Mouse (Mus musculus) bone marrow, adult 2 months (tissue): ENCODE measurements around the gene Ube2d3.

Source experiments
- CTCF ChIP-seq: fragments of 200-500 bp; IDR thresholded peaks from 2 replicates; pipeline ENCODE4 v1.5.1; 2011; ENCODE audit warnings: low read length, control low read depth; ENCODE audit not compliant: control insufficient read depth, insufficient read depth
- POLR2A ChIP-seq: fragments of 200-500 bp; IDR thresholded peaks from 2 replicates; pipeline ENCODE4 v1.6.1; 2011; ENCODE audit warnings: low read depth, mild to moderate bottlenecking, control low read depth, low read length, borderline replicate concordance; ENCODE audit not compliant: control insufficient read depth

DNA sequence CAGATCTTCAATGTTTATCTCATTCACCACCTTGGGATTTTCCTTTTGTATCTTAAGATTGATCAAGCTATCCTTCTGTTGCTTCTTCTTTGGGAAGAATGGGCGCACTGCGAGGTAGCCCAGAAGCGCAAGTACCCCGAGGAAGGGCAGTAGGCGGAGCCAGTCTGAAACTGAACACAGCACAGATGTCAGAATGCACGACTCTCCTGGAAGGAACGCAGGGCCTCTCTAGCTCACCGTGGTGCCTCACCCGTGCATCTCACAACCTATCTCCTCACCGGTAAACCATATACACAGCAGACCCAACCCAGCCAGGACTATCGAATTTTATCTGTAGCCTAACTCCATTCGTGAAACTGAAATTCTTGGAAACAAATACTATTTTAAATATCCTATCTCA, 26.9 kb upstream of the Ube2d3 start:
- no peak for TF ChIP-seq POLR2A
- no peak for TF ChIP-seq CTCF
